Mouse (Mus musculus) olfactory bulb, adult 2 months (tissue): ENCODE measurements at regions not wholly inside any gene's neighbourhood (a gene's known extent, or its start where the extent isn't known, plus 50 kb on each side); places are given as distances from the start of the nearest gene placed in this dataset.

Source experiments
- H3K27ac ChIP-seq: fragments of 200-500 bp; 2 replicates; pipeline ENCODE4 v1.5.1; 2012; ENCODE audit warnings: low read depth, low read length; ENCODE audit not compliant: insufficient read depth
- H3K4me1 ChIP-seq: fragments of 200-500 bp; 2 replicates; pipeline ENCODE4 v1.6.1; 2012; ENCODE audit warnings: low read length; ENCODE audit not compliant: control insufficient read depth, insufficient read depth
- H3K4me3 ChIP-seq: fragments of 200-500 bp; 2 replicates; pipeline ENCODE4 v1.5.1; 2012; ENCODE audit warnings: mild to moderate bottlenecking, low read depth, low read length, moderate library complexity; ENCODE audit not compliant: insufficient read depth
- CTCF ChIP-seq: fragments of 200-500 bp; IDR thresholded peaks from 2 replicates; pipeline ENCODE4 v1.5.1; 2012; ENCODE audit warnings: low read depth, mild to moderate bottlenecking, low read length, moderate library complexity; ENCODE audit not compliant: insufficient read depth
- POLR2A ChIP-seq: fragments of 200-500 bp; IDR thresholded peaks from 2 replicates; pipeline ENCODE4 v1.6.1; 2012; ENCODE audit warnings: mild to moderate bottlenecking, low read depth, low read length, moderate library complexity; ENCODE audit not compliant: insufficient read depth
- WGBS: fragments of 180-500 bp; shearing (Covaris S2); methylation state at CpG from one replicate; pipeline ENCODE4 v1.1.7; 2018; 5-methylcytosine and 5-hydroxymethylcytosine counted together

GRCm38 (mm10) chr9:43965811-43966210 is 77.4 kb upstream of the Thy1 start:
- 73% methylated on average over 5 of the region's 5 CpGs for WGBS
- peaks cover 18% of the 10 kb centered on the region for H3K4me1 ChIP-seq
- TF ChIP-seq CTCF, result no peak
- no peak for TF ChIP-seq POLR2A
- H3K4me3 ChIP-seq, result no peak overlapping the region
- no peak overlapping the region for H3K27ac ChIP-seq

GRCm38 (mm10) chr9:43970043-43970795 is 73.0 kb upstream of the Thy1 start:
- TF ChIP-seq CTCF (no peak), POLR2A (no peak)
- no peak overlapping the region for H3K27ac ChIP-seq
- H3K4me1 ChIP-seq, result peaks cover 9% of the 10 kb centered on the region; the same call in 1 of the 2 replicates
- no peak overlapping the region for H3K4me3 ChIP-seq
- 74% methylated on average over 9 of the region's 9 CpGs for WGBS

- Histone ChIP-seq H3K27ac (no peak overlapping the region), H3K4me3 (no peak overlapping the region), H3K4me1 (peaks cover 8% of the 10 kb centered on the region; the same call in 1 of the 2 replicates)
- 74% methylated on average over 3 of the region's 3 CpGs for WGBS
- no peak for TF ChIP-seq POLR2A
- TF ChIP-seq CTCF, result no peak
These were observed 72.3 kb upstream of the Thy1 start for GRCm38 (mm10) chr9:43970858-43971257.

- TF ChIP-seq POLR2A (no peak), CTCF (no peak)
- H3K4me3 ChIP-seq, result no peak overlapping the region
- H3K27ac ChIP-seq, result no peak overlapping the region
- WGBS, result 11% methylated on average over 3 of the region's 3 CpGs
- 0 out of 2 replicates have a peak, but pooled peaks cover 6% of the 10 kb centered on the region for H3K4me1 ChIP-seq
These were observed 70.9 kb upstream of the Thy1 start for GRCm38 (mm10) chr9:43972290-43972689.

- H3K4me3 ChIP-seq, result no peak overlapping the region
- WGBS, result 51% methylated on average over 2 of the region's 2 CpGs
- TF ChIP-seq CTCF, result no peak
- no peak for TF ChIP-seq POLR2A
These were observed 67.8 kb upstream of the Thy1 start for GRCm38 (mm10) chr9:43975405-43975804.

DNA sequence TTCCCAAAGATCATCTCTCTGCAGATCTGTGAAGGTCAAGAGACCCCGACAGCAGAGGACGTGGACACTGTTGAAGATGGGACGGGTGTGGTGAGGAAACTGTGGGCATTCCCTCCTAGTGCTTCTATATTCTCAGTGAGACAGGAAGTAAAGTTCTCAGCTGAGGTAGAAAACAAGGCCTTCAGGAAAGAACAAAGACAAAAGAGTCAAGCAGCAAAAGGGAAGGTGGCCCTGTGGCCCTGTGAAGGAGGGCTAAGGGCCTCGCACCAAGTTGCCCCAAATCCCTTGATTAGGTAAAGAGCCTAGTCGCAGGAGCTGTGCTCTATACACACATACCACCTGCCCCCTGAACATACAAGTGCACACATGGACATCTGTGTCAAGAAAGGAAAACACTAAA is 66.8 kb upstream of the Thy1 start:
- H3K4me1 ChIP-seq, result no peaks in the 10 kb centered on the region
- H3K4me3 ChIP-seq, result no peak overlapping the region
- H3K27ac ChIP-seq, result no peak overlapping the region
- TF ChIP-seq POLR2A (no peak), CTCF (no peak)
- WGBS, result 92% methylated on average over 5 of the region's 5 CpGs

More at GRCm38 (mm10) chr9:43975405-43975804, 67.8 kb upstream of the Thy1 start:
- Histone ChIP-seq H3K4me1 (no peaks in the 10 kb centered on the region), H3K27ac (no peak overlapping the region)

- Histone ChIP-seq H3K27ac (no peak overlapping the region), H3K4me3 (no peak overlapping the region), H3K4me1 (0 out of 2 replicates have a peak, but pooled peaks cover 5% of the 10 kb centered on the region)
- WGBS, result 72% methylated on average over 3 of the region's 3 CpGs
- TF ChIP-seq POLR2A (no peak), CTCF (no peak)
These were observed 65.4 kb upstream of the Thy1 start for GRCm38 (mm10) chr9:43977773-43978172.

- no peak for TF ChIP-seq POLR2A
- TF ChIP-seq CTCF, result no peak
- H3K4me1 ChIP-seq, result 0 out of 2 replicates have a peak, but pooled peaks cover 5% of the 10 kb centered on the region
- 73% methylated on average over 8 of the region's 8 CpGs for WGBS
These were observed 61.8 kb upstream of the Thy1 start for GRCm38 (mm10) chr9:43981376-43981775.

GRCm38 (mm10) chr9:43982359-43982889 is 60.8 kb upstream of the Thy1 start:
- Histone ChIP-seq H3K27ac (no peak overlapping the region), H3K4me1 (0 out of 2 replicates have a peak, but pooled peaks cover 5% of the 10 kb centered on the region), H3K4me3 (no peak overlapping the region)
- no peak for TF ChIP-seq CTCF
- no peak for TF ChIP-seq POLR2A
- 68% methylated on average over 5 of the region's 5 CpGs for WGBS

More at GRCm38 (mm10) chr9:43981376-43981775, 61.8 kb upstream of the Thy1 start:
- Histone ChIP-seq H3K4me3 (no peak overlapping the region), H3K27ac (no peak overlapping the region)
